Mouse (Mus musculus) v-Abl transformed pro-B cells (cell line): Measurements from ENCODE around the gene Prrt3.

Experiments used
- in situ Hi-C, 2 experiments: fragments of 400-800 bp; cut with MboI; formaldehyde crosslinking; loops; one replicate each; pipeline ENCODE4 v1.15.1; 2025; ENCODE audit not compliant: unreplicated experiment in 2 of 2

Gene Prrt3

GRCm38 (mm10) chr6:113501388-113502084, at the start of gene Prrt3:
Gene Prrt3, minus strand, starts transcription at chr6:113501931.
- in situ Hi-C loops, result no loop called here

DNA sequence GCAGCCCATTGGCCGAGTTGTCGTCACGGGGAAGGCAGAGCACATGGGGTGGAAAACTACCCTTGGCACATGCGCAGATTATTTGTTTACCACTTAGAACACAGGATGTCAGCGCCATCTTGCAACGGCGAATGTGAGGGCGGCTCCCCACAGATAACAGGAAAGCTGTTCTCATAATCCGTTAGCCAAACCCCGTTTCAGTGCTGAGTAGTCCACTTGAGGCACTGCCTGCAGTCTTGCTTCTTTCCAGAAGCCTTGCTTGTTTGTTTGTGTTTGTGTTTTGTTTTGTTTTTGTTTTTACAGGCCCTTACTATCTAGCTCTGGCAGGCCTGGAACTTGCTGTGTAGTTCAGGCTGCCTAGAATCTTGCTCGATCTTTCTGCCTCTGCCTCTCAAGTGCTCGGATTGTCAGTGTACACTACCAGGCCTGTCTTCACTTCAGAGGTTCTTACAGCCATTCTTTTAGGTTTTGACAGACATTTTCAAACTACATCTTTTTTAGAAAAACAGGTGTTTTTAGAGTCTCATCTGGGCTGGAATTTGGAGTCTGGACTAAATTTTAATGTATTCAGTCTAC, 42.3 kb upstream of the Prrt3 start:
- in situ Hi-C loops, result no loop called here

DNA sequence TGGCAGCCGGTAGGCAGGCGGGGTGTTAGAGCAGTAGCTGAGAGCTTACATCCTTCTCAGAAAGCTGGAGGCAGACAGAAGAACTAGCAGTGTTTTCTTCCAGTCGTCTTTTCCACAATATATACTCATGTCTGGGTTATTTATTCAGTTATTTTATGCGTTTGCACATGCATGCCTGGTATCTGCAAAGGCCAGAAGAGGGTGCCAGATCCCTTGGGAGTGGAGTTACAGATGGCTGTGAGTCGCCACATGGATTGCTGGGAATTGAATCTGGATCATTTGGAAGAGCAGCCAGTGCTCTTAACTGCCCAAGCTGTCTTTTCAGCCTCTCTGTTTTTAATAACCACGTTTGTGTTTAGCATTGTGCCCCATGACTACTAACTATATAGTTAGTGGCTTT, 39.9 kb upstream of the Prrt3 start:
- in situ Hi-C loops, result no loop called here

DNA sequence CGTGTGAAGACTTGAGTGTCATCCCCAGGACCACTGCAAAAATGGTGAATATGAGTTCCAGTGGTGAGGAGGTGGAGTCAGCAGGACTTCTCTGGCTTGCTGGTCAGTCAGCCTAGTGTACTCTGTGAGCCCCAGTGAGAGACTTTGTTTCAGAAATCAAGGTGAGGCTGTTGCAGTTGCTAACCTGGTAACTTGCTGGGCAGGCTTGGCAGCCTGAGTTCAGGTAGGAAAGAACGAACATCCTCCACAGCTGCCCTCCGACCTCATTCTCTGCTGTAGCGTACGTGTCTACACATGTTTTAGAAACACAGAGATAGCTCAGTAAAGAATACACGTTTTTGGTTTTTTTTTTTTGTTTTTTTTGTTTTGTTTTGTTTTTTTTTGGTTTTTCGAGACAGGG, 33.2 kb upstream of the Prrt3 start:
- in situ Hi-C loops, result no loop called here

DNA sequence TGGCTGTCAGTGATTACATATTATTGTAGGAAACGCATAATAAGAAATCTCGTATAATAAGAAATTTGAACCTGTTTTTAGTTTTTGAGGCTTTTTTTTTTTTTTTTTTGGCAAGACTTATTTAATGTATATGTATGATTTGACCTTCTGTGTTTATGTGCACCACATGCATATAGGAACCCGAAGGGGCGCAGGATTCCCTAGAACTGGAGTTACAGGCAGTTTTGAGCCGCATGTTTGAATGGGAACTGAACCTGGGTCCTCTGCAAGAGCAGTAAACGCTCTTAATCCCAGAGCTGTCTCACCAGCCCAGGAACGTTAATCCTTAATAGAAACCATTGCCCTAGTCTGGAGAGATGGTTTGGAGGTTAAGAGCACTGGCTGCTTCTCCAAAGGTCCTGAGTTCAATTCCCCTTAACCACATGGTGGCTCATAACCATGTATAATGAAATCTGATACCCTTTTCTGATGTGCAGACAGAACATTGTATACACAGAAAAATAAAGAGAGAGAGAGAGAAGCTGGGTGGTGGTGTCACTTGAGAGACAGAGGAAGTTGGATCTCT, 30.2 kb upstream of the Prrt3 start:
- in situ Hi-C loops, result no loop called here

- in situ Hi-C loops, result no loop called here
Measured at GRCm38 (mm10) chr6:113530932-113531839, 29.5 kb upstream of the Prrt3 start, which contains the start of the genes Emc3 and Fancd2. Gene Emc3, minus strand, starts transcription at chr6:113531652. Gene Fancd2, plus strand, starts transcription at chr6:113531682.

DNA sequence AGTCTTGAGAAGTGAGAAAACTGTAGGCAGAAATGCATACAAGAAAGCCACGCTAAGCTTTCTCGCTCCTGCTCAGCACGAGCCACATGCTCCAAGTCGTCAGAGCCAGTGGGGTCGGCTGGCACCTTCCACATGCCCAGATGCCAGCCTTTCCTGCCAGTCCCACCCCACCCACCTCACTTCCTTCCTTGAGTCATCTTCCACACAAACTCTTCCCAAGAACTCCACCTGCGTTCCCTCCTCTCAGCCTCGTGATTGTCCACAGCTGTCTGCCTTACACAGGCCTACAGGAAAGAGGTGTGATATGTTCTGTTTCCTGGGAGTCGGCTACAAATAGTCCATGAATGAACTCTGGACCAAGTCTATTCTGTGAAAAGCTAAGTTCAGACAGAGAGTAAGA, 21.7 kb upstream of the Prrt3 start:
- in situ Hi-C loops, result no loop called here

- in situ Hi-C loops, result no loop called here
Measured at GRCm38 (mm10) chr6:113522310-113522709, 20.6 kb upstream of the Prrt3 start.

DNA sequence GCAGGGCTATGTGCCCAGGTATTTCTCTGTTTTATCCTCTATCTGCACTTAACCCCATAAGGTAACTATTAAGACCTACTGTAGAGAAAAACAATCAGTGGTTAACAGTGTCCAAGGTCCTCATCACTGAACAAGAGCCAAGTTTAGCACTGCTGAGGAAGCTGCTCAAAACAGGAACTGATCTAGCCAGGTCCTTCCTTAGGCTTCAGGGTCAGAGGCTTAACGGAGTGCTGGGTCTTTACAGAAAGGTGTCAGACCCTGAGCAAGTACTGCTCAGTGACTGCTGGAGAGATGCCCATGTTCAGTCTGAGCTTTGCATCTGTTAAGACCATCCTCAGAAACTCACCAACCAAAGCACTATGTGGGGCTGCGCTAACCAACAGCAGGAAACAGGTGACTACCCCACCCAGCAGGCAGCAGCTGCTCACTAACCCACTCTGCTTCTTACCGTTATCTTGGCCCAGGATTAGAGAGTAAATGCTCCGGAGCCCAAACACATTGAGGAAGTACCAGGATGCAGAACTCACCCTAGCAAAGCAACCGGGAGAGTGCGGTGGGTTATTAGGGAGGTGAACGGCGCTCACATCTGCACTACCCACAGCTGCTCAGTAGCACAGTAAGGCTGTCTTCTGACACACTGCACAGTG, 15.8 kb upstream of the Prrt3 start:
- in situ Hi-C loops, result no loop called here

DNA sequence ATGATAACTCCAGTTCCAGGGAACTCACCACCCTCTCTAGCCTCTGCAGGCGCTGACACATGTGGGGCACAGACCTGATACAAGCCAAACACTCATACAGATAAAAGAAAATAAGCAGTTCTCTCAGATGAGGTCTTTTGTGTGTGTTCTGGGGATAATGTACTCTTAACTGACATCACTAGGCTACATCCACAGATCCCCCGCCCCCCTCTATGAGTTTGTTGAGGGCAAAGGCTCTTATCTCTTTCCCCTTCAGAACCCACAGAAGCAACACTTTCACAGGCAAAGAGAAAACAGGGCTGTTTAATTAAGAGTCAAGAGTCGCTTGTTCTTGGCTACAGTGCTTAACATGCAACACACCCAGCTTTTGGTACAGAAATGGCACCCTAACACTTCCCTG, 12.9 kb upstream of the Prrt3 start:
- in situ Hi-C loops, result no loop called here

DNA sequence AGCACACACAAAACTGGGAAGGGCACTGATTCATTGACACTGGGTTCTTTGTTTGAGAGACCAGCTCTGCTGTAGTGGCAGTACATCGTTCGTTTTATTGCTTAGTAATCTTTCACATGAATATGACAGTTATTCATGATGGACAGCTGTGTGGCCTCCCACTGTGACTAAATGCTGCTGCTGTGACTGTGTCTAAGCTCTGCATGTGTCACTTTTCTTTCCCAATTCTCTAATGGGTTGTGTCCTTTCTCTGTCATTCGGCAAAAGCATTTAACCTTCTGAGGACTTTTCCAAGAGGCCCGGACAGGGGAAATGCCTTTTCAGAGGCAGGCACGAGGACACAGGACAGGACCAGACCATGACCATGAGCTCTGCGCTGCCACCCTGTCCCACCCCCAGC, 12.2 kb upstream of the Prrt3 start:
- in situ Hi-C loops, result no loop called here

GRCm38 (mm10) chr6:113508947-113509280, 7.2 kb upstream of the Prrt3 start:
- in situ Hi-C loops, result no loop called here

DNA sequence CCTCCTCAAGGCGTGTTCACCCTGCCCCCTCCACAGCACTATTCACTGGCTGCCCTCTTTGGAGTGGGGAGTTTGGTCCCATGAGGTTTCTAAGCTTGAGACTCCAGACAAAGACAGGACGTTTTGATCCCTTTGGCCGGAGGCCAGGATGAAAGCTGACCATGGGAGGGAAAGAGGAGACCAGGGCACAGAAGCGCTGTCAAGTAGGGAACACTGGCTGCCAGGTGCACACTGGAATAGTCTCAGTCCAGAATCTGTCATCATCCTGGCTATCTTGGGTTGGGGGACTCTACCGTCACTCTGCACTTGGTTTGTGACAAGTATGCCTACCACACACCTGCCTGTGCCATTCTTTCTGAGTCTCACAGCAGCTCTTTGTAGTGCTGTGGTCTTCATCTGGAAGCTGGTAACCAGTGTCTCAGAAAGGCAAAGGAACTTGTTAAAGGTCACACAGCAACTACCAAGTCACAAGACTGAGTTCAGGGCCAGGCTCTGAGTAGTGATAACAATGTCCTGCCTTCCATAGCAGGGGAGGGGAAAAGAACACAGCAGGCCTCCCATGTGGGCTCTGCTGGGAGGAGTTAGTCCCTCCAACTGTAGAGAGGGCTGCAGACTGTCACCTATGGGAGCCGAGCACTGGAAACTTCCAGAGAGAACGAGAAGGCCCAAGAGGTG, 6.7 kb upstream of the Prrt3 start:
- in situ Hi-C loops, result no loop called here

GRCm38 (mm10) chr6:113507130-113507529, 5.4 kb upstream of the Prrt3 start:
- in situ Hi-C loops, result no loop called here

DNA sequence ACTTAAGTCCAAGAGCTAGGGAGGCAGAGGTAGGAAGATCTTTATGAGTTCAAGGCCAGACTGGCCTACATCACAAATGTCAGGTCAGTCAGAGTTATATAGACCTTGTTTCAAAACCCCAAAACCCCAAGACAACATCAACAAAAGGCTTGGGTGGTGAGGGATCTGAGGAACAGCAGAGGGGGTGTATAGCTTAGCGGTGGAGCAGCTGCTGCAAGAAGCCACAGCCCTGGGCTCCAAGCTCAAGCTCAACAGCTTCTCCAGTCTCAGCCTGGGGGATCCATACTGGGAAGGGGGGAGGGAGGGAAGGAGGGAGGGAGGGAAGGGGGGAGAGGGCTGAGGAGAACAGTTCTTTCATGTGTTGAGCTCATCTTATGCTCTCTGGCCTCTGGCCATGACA, 4.0 kb upstream of the Prrt3 start:
- in situ Hi-C loops, result no loop called here

DNA sequence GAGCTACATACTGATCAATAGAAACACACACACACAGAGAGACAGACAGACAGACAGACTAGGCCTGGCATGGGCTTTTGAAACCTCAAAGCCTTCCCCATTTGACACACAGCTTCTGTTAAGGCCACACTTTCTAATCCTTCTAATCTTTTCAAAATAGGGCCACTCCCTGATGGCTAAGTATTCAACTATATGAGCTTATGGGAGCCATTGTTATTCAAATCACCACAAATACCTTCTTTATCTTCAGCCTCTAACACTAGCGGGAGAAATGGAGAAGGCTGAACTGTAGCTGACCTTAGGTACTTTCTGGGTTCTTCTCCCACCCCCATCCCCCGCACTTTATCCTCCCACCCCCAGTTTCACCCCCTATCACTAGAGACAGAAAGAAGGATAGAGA, 1.1 kb upstream of the Prrt3 start:
- in situ Hi-C loops, result no loop called here

GRCm38 (mm10) chr6:113499346-113499745, 2.4 kb downstream of the Prrt3 start:
- in situ Hi-C loops, result no loop called here

DNA sequence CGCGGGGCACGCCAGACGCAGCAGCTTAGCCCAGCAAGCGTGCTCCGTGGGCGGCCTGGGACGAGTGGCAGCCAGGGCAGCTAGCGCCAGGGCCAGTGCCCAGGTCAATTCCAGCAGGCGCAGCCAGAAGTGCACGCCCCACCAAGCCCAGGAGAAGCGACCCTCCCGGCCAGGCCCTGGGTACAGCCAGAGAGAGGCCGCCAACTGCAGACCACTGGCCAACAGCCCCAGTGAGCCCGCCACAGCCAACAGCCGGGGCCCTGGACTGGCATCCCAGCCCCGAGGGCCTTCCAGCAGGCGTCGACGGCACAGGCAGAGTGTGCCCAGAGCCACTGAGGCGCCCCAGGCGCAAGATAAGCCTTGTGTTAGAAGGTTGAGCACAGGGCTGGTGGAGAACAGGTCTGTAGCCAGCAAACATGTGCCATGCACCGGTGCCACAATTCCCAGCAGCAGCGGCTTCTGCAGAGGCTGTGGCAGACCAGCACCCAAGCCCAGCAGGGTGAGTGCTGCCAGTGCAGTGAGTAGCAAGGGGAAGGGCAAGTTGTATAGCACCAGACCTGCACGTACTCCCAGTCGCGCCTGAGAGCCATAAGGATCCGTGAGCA, 6.6 kb downstream of the Prrt3 start:
- in situ Hi-C loops, result no loop called here

GRCm38 (mm10) chr6:113494258-113494788, 7.4 kb downstream of the Prrt3 start:
- in situ Hi-C loops, result no loop called here
